Mouse (Mus musculus): ENCODE results near the gene Tnnt1.

- TF ChIP-seq POLR2A (IDR thresholded peaks at IDR 0.05; ENCODE audit: insufficient read depth, low read depth, low read length) (no peak), CTCF (IDR thresholded peaks at IDR 0.05; ENCODE audit: insufficient read depth, low read depth, low read length) (no peak)
Observed at GRCm38 (mm10) chr7:4503858-4504257, 12.3 kb downstream of the Tnnt1 start.

Measured in olfactory bulb, adult 2 months (tissue).